Mouse (Mus musculus) erythroblast, embryonic 14.5 days (primary cell): ENCODE data around the gene Myo1d.

Experiments
- GATA1 ChIP-seq: IDR thresholded peaks from 2 replicates; pipeline ENCODE4 v1.6.1; 2012; ENCODE audit warnings: low read length, inconsistent platforms, mixed read lengths
- TAL1 ChIP-seq: IDR thresholded peaks from 3 replicates; pipeline ENCODE4 v1.6.1; 2012; ENCODE audit warnings: low read length, inconsistent platforms, mixed read lengths

- TF ChIP-seq GATA1 (no peak), TAL1 (no peak)
Observed at GRCm38 (mm10) chr11:80767320-80767617, 12.6 kb downstream of the Myo1d start.
